Mouse (Mus musculus) kidney, postnatal 14 days (tissue): ENCODE data around the gene Htra3.

Experiments used
- DNase-seq: peaks from one replicate; pipeline ENCODE4 v3.0.0; 2022; ENCODE audit warnings: mixed read lengths

The Htra3 gene

GRCm38 (mm10) chr5:35679256-35680155 is at the start of gene Htra3:
TSS of gene Htra3 (minus strand) at chr5:35679782.
- DNase-seq, result peak; percentile 57

- DNase-seq, result peak; percentile 97
These were observed 49.4 kb upstream of the Htra3 start for GRCm38 (mm10) chr5:35728957-35729460.

GRCm38 (mm10) chr5:35728344-35728956 is 48.9 kb upstream of the Htra3 start:
- no peak for DNase-seq

GRCm38 (mm10) chr5:35727447-35727846 is 47.9 kb upstream of the Htra3 start:
- DNase-seq, result peak; percentile 46

- DNase-seq, result no peak
These were observed 46.3 kb upstream of the Htra3 start for GRCm38 (mm10) chr5:35725840-35726239.

DNA sequence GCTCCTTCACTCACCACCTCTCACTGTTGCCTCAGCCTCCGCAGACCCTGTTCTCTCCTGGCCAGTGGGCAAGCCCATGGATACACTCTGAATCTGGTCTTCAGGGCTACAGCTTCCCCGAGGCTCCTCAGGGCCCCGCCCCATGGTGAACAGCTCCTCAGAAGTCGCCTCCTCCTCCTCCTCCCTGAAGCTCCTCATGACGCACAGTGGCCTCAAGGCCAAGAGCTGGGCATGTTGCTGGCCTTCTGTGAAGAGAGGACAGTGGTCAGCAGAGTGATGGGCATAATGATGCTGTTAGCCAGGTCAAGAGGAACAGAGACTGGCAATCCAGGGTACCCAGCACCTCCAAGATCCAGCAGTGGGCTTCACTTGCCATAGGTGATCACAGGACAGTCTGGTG is 44.3 kb upstream of the Htra3 start:
- no peak for DNase-seq

GRCm38 (mm10) chr5:35722654-35723053 is 43.1 kb upstream of the Htra3 start:
- no peak for DNase-seq

GRCm38 (mm10) chr5:35721933-35722332 is 42.4 kb upstream of the Htra3 start:
- DNase-seq, result no peak

DNA sequence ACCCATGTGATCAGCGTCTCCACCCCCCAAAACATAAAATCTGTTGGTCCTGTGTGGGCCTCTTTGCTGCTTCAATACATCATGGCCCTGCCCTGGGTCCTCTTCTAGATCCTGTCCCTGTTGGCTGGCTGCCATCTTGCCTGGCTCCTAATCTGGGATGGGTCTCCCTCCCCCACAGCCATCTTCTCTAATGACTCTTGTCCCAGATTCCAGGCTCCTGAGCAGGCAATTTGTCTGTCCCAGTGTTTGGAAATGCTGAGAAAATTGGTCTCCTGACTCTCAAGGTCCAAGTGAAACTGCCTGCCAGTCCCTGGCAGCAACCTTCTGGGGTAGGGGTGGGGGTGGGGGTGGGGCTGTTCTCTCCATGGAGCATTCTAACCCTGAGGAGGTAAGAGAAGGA is 40.3 kb upstream of the Htra3 start:
- DNase-seq, result peak; percentile 53

GRCm38 (mm10) chr5:35719343-35719742 is 39.8 kb upstream of the Htra3 start:
- DNase-seq, result no peak

DNA sequence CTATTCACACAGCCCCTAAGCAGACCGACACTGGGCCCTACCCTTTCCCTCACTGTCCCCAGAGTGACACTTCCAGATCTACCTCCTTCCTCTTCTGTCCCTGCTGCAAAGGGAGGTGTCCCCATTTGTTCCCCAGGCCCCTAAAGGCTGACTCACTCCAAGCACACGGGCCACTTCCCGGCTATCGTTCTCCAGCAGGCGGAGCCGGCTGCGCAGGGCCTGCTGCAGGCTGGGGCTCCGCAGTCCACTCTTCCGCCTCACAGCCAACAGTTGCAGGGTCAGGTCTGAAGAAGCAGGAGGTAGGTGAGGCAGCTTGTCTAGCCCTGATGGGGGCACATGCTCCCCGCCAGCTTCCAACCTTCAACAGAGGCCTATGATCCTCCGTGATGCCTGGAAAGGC is 39.2 kb upstream of the Htra3 start:
- no peak for DNase-seq

GRCm38 (mm10) chr5:35717946-35718345 is 38.4 kb upstream of the Htra3 start:
- peak; percentile 68 for DNase-seq

DNA sequence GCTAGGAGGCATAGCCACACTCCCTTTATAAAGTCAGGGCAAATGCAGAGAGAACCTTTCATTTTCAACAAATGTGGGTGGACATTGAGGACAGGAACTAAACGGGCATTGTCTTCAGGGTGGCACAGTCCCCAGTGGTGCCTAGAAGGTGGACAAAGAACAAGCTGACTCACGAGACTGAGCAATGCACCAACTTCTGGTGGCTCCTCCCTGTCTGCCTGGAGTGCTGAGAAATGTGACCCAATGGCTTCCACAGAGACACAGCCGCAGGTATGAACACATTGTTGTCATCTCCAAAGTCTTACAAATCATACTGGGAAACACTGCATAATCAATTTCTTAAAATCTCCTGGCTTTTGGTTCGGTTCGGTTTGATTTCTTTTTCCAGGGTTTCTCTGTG is 37.9 kb upstream of the Htra3 start:
- no peak for DNase-seq

DNA sequence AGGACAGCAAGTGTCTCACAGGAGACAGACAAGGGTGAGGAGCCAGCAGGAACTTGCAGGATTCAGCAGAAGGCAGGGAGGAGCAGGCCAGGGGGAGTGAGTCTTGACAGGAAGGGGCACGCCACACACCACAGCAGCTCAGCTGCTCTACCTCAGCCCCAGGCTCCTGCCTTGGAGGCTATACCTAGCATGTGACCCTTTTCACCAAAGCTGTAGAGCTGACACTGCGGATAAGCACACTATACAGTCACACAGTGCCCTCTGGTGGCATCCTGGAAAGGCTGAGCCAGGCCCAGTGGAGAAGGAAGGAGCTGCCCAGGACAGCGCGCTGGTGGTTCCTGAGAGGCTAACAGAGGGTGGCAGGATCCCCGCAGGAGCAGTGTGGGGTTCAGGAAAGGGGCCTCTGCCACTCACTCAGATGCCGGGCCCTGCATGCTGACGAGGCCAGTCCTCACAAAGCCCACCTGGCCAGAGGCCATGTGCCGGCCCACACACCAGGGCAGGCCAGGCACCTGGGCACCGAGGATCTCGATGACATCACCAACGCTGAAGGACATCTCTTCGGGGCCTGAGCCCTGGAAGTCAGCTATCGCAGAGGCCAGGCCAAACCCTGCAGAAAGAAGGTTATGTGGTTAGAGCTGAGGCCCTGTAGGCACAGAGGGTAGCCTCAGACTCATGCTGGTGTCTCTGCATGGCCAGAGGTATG is 34.2 kb upstream of the Htra3 start:
- DNase-seq, result peak; percentile 78

GRCm38 (mm10) chr5:35712517-35712916 is 32.9 kb upstream of the Htra3 start:
- no peak for DNase-seq

- DNase-seq, result peak; percentile 50
These were observed 31.3 kb upstream of the Htra3 start for GRCm38 (mm10) chr5:35710931-35711330.

DNA sequence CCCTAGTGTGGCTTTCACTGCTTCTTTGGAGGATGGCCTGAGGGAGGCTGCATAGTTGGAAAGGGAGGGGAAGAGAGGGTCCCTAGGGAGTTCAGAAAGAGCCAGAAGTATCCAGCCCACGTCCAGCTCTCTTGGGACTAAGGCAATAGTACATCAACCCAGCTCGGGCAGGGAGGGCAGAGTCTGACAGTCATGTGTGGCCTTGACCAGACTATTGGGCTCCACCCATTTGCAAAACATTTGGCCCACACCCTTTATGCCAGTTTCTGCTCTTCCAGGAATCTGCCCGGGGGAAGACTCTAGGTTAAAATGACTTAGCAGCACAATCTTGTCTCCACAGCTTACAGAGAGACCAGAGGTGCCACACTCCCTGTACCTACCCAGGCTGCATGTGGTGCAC is 30.9 kb upstream of the Htra3 start:
- no peak for DNase-seq

GRCm38 (mm10) chr5:35705411-35705810 is 25.8 kb upstream of the Htra3 start:
- DNase-seq, result no peak

- DNase-seq, result no peak
These were observed 24.2 kb upstream of the Htra3 start for GRCm38 (mm10) chr5:35703814-35704213.

DNA sequence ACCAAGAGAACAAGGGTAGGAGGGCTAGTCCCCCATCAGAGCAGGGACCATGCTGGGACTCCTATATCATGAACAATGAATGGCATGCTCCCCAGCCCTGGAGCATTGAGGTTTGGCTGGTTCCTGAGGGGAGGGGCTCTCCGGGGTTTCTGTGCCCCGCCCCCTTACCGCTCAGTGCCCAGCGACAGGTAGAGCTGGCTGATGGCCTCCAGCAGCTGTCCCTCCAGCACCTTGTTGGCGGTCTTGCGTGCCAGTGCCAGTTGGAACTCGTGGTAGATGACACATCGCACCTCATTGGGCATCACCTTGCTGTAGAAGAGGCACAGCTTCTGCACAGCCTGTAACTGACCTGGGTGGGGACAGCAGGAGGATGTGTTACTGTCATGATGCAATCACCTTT is 23.6 kb upstream of the Htra3 start:
- no peak for DNase-seq

DNA sequence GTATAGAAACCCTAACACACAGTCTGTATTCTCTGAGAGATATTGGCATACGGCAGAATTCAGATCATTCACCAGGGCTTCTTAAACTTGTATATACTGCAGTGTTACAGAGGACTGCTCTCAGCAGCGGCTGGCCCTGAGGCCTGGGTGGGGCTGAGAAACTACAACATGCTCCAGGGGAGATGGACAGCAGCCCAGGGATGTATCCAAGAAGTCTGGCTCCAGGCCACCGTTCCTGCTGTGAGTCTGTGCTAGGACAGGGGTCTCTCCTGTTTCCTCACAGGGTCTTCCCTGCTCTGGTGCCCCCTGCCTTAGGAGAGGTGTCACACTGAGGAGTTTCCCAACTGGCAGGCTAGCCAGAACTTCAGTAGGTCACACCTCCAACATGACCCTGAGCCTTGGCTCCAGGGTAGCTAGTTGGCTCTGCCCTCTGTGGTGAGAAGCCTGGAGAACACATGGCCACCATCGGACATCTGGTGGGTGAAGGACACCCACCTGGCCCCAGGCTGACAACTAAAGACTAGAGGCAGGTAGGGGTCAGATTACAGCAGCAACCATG is 23.1 kb upstream of the Htra3 start:
- no peak for DNase-seq

- peak; percentile 79 for DNase-seq
These were observed 21.5 kb upstream of the Htra3 start for GRCm38 (mm10) chr5:35701042-35701441.

DNA sequence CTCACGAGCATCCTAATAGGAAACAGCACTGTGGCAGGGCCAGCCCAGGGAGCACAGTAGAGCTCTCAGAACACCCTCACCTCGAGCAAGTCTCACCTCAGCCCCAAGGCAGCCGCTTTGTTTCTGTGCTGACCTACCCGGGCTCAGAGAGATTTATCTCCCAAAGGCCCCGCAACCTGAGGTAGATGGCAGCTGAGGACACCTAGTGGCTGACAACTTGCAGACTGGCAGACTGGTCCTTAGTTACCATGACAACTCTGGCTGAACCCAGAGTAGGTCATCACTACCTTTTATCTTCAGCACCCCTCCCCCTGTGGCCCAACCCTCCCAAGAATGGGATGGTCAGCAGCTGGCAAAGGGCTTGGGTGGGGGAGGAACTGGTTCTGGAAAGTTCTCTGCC is 16.2 kb upstream of the Htra3 start:
- DNase-seq, result peak; percentile 49
